Mouse (Mus musculus) lung, embryonic 14.5 days (tissue): ENCODE results near the gene Hepacam. TPM values are rescaled to one million over a fixed set of nuclear protein-coding genes. Genes with fewer than 3 reads are reported as not detected.

Source experiments
- ATAC-seq: fragments of 200-750 bp; cut with Nextera tagmentation; 2 replicates; pipeline ENCODE4 v1.8.0; 2017; ENCODE audit warnings: mild to moderate bottlenecking, moderate TSS enrichment, moderate library complexity; ENCODE audit not compliant: insufficient read depth
- DNase-seq: peaks from one replicate; pipeline ENCODE4 v3.0.0-alpha.2; 2015
- H3K27ac ChIP-seq: fragments of 300-500 bp; sonication (generic); 2 replicates; pipeline ENCODE4 v1.5.1; 2014; ENCODE audit warnings: low read depth, mild to moderate bottlenecking, moderate library complexity
- H3K27me3 ChIP-seq: fragments of 300-500 bp; sonication (generic); 2 replicates; pipeline ENCODE4 v1.6.1; 2014; ENCODE audit warnings: low read length, control low read depth; ENCODE audit not compliant: insufficient read depth
- H3K36me3 ChIP-seq: fragments of 300-500 bp; sonication (generic); 2 replicates; pipeline ENCODE4 v1.6.1; 2014; ENCODE audit warnings: control low read depth; ENCODE audit not compliant: insufficient read depth
- H3K4me1 ChIP-seq: fragments of 300-500 bp; sonication (generic); 2 replicates; pipeline ENCODE4 v1.6.1; 2014; ENCODE audit warnings: antibody characterized with exemption, control low read depth; ENCODE audit not compliant: insufficient read depth
- H3K4me2 ChIP-seq: fragments of 300-500 bp; sonication (generic); 2 replicates; pipeline ENCODE4 v1.6.1; 2014; ENCODE audit warnings: mild to moderate bottlenecking
- H3K4me3 ChIP-seq: fragments of 300-500 bp; sonication (generic); 2 replicates; pipeline ENCODE4 v1.5.1; 2014; ENCODE audit warnings: low read depth, low read length
- H3K9ac ChIP-seq: fragments of 300-500 bp; sonication (generic); 2 replicates; pipeline ENCODE4 v1.6.1; 2014
- H3K9me3 ChIP-seq: fragments of 300-500 bp; sonication (generic); 2 replicates; pipeline ENCODE4 v1.6.1; 2016; ENCODE audit warnings: low read depth, low read length, control low read depth
- CTCF ChIP-seq: IDR thresholded peaks from 2 replicates; pipeline ENCODE4 v1.5.1; 2016; ENCODE audit warnings: antibody characterized with exemption, low read depth
- WGBS: fragments of 180-500 bp; shearing (Covaris S2); extraction: QIAGEN DNeasy Blood & Tissue Kit; methylation state at CpG from one replicate; pipeline ENCODE4 v1.1.7; 2014; 5-methylcytosine and 5-hydroxymethylcytosine counted together
- polyA plus RNA-seq: library from polyadenylated mRNA; unstranded; fragments of >200 nt; fragmentation: Nextera tagmentation; extraction: Ambion mirVana; gene quantifications from 2 replicates; pipeline ENCODE4 v1.2.1, GENCODE M21; 2014

Gene Hepacam
- polyA plus RNA-seq, 1 experiment from 2014 or later = not detected

GRCm38 (mm10) chr9:37351266-37351665, 15.9 kb upstream of the Hepacam start:
- no peaks in the 10 kb centered on the region for H3K27me3 ChIP-seq
- H3K9ac ChIP-seq = no peak overlapping the region
- peak; percentile 7 for DNase-seq
- no peak for ATAC-seq
- H3K4me1 ChIP-seq = no peaks in the 10 kb centered on the region
- 44% methylated on average over 2 of the region's 2 CpGs for WGBS
- no peak overlapping the region for H3K27ac ChIP-seq
- no peaks in the 10 kb centered on the region for H3K36me3 ChIP-seq
- no peaks in the 10 kb centered on the region for H3K9me3 ChIP-seq
- H3K4me3 ChIP-seq = no peak overlapping the region
- TF ChIP-seq CTCF = no peak
- H3K4me2 ChIP-seq = no peak overlapping the region

GRCm38 (mm10) chr9:37354485-37354884, 12.7 kb upstream of the Hepacam start:
- no peaks in the 10 kb centered on the region for H3K4me1 ChIP-seq
- no peak overlapping the region for H3K4me3 ChIP-seq
- DNase-seq = no peak
- TF ChIP-seq CTCF = no peak
- H3K27me3 ChIP-seq = no peaks in the 10 kb centered on the region
- H3K36me3 ChIP-seq = no peaks in the 10 kb centered on the region
- H3K27ac ChIP-seq = no peak overlapping the region
- no peak overlapping the region for H3K4me2 ChIP-seq
- WGBS = 57% methylated on average over 1 of the region's 1 CpGs
- no peak overlapping the region for H3K9ac ChIP-seq
- H3K9me3 ChIP-seq = no peaks in the 10 kb centered on the region
- ATAC-seq = no peak

- Histone ChIP-seq H3K4me1 (peaks cover 7% of the 10 kb centered on the region; the same call in 1 of the 2 replicates), H3K27ac (peak overlapping the region; percentile 48), H3K4me3 (no peak overlapping the region), H3K4me2 (no peak overlapping the region), H3K27me3 (no peaks in the 10 kb centered on the region), H3K36me3 (no peaks in the 10 kb centered on the region), H3K9ac (no peak overlapping the region), H3K9me3 (no peaks in the 10 kb centered on the region)
- peak; percentile 4 for DNase-seq
- TF ChIP-seq CTCF = no peak
- peak; percentile 29; the same call in 1 of the 2 replicates for ATAC-seq
- 74% methylated on average over 7 of the region's 7 CpGs for WGBS
These were observed 8.3 kb upstream of the Hepacam start for GRCm38 (mm10) chr9:37358713-37359330.

- Histone ChIP-seq H3K4me1 (peaks cover 7% of the 10 kb centered on the region; the same call in 1 of the 2 replicates), H3K4me2 (0 out of 2 replicates have a peak overlapping the region, but pooled peaks have one; percentile 25), H3K27me3 (no peaks in the 10 kb centered on the region), H3K27ac (peak overlapping the region; percentile 48), H3K9ac (no peak overlapping the region), H3K9me3 (no peaks in the 10 kb centered on the region), H3K36me3 (no peaks in the 10 kb centered on the region), H3K4me3 (no peak overlapping the region)
- TF ChIP-seq CTCF = no peak
- DNase-seq (peak; percentile 77), ATAC-seq (peak; percentile 84)
- 48% methylated on average over 6 of the region's 6 CpGs for WGBS
These were observed 7.6 kb upstream of the Hepacam start for GRCm38 (mm10) chr9:37359331-37360220.

GRCm38 (mm10) chr9:37362084-37362483, 5.1 kb upstream of the Hepacam start:
- no peak overlapping the region for H3K27ac ChIP-seq
- no peak for ATAC-seq
- H3K4me2 ChIP-seq = no peak overlapping the region
- H3K4me1 ChIP-seq = peaks cover 7% of the 10 kb centered on the region; the same call in 1 of the 2 replicates
- H3K9ac ChIP-seq = no peak overlapping the region
- H3K4me3 ChIP-seq = no peak overlapping the region
- H3K36me3 ChIP-seq = no peaks in the 10 kb centered on the region
- TF ChIP-seq CTCF = no peak
- no peaks in the 10 kb centered on the region for H3K9me3 ChIP-seq
- H3K27me3 ChIP-seq = no peaks in the 10 kb centered on the region
- DNase-seq = no peak

GRCm38 (mm10) chr9:37362881-37363280, 4.3 kb upstream of the Hepacam start:
- Histone ChIP-seq H3K27me3 (no peaks in the 10 kb centered on the region), H3K9ac (no peak overlapping the region), H3K9me3 (no peaks in the 10 kb centered on the region), H3K4me2 (no peak overlapping the region), H3K27ac (no peak overlapping the region), H3K4me1 (peaks cover 7% of the 10 kb centered on the region; the same call in 1 of the 2 replicates), H3K4me3 (no peak overlapping the region), H3K36me3 (no peaks in the 10 kb centered on the region)
- DNase-seq = no peak
- no peak for TF ChIP-seq CTCF
- WGBS = 45% methylated on average over 1 of the region's 1 CpGs
- ATAC-seq = no peak

- H3K36me3 ChIP-seq = no peaks in the 10 kb centered on the region
- 58% methylated on average over 3 of the region's 3 CpGs for WGBS
- no peaks in the 10 kb centered on the region for H3K9me3 ChIP-seq
- H3K4me3 ChIP-seq = no peak overlapping the region
- peaks cover 7% of the 10 kb centered on the region; the same call in 1 of the 2 replicates for H3K4me1 ChIP-seq
- no peak overlapping the region for H3K27ac ChIP-seq
- no peak overlapping the region for H3K4me2 ChIP-seq
- no peak for DNase-seq
- TF ChIP-seq CTCF = no peak
- H3K9ac ChIP-seq = no peak overlapping the region
- no peaks in the 10 kb centered on the region for H3K27me3 ChIP-seq
- no peak for ATAC-seq
These were observed 3.6 kb upstream of the Hepacam start for GRCm38 (mm10) chr9:37363551-37363950.
